Mouse (Mus musculus) forebrain, postnatal 0 days (tissue): ENCODE data around the gene Tshz2. TPM values are rescaled to one million over a fixed set of nuclear protein-coding genes. Genes with fewer than 3 reads are reported as not detected.

Experiments
- ATAC-seq: fragments of 200-750 bp; cut with Nextera tagmentation; 2 replicates; pipeline ENCODE4 v1.8.0; 2017; ENCODE audit warnings: mild to moderate bottlenecking, moderate library complexity
- DNase-seq: peaks from one replicate; pipeline ENCODE4 v3.0.0-alpha.2; 2015
- H3K27ac ChIP-seq: fragments of 300-500 bp; sonication (generic); 2 replicates; pipeline ENCODE4 v1.5.1; 2014; ENCODE audit warnings: low read depth, mild to moderate bottlenecking, antibody characterized with exemption, low read length, moderate library complexity, mixed read lengths
- H3K27me3 ChIP-seq: fragments of 300-500 bp; sonication (generic); 2 replicates; pipeline ENCODE4 v1.6.1; 2014; ENCODE audit warnings: mild to moderate bottlenecking, low read length, mixed read lengths; ENCODE audit not compliant: insufficient read depth
- H3K36me3 ChIP-seq: fragments of 300-500 bp; sonication (generic); 2 replicates; pipeline ENCODE4 v1.6.1; 2014; ENCODE audit warnings: mild to moderate bottlenecking, moderate library complexity; ENCODE audit not compliant: insufficient read depth
- H3K4me1 ChIP-seq: fragments of 300-500 bp; sonication (generic); 2 replicates; pipeline ENCODE4 v1.6.1; 2014; ENCODE audit warnings: antibody characterized with exemption; ENCODE audit not compliant: insufficient read depth
- H3K4me2 ChIP-seq: fragments of 300-500 bp; sonication (generic); 2 replicates; pipeline ENCODE4 v1.6.1; 2014; ENCODE audit warnings: low read depth, mild to moderate bottlenecking, moderate library complexity
- H3K4me3 ChIP-seq: fragments of 300-500 bp; sonication (generic); 2 replicates; pipeline ENCODE4 v1.5.1; 2014; ENCODE audit warnings: low read depth, low read length, mixed read lengths
- H3K9ac ChIP-seq: fragments of 300-500 bp; sonication (generic); 2 replicates; pipeline ENCODE4 v1.6.1; 2014; ENCODE audit warnings: mild to moderate bottlenecking
- H3K9me3 ChIP-seq: fragments of 300-500 bp; sonication (generic); 2 replicates; pipeline ENCODE4 v1.6.1; 2016; ENCODE audit warnings: low read length
- CTCF ChIP-seq: sonication (generic); IDR thresholded peaks from 2 replicates; pipeline ENCODE4 v1.5.1; 2016; ENCODE audit warnings: antibody characterized with exemption, control low read depth, low read depth
- WGBS: fragments of 180-500 bp; shearing (Covaris S2); extraction: QIAGEN DNeasy Blood & Tissue Kit; methylation state at CpG from one replicate; pipeline ENCODE4 v1.1.7; 2014; 5-methylcytosine and 5-hydroxymethylcytosine counted together
- polyA plus RNA-seq: library from polyadenylated mRNA; unstranded; fragments of >200 nt; fragmentation: Nextera tagmentation; extraction: Ambion mirVana; gene quantifications from 2 replicates; pipeline ENCODE4 v1.2.1, GENCODE M21; 2015
- total RNA-seq: library from RNA; depleted of rRNA; stranded (reverse); fragments of >200 nt; gene quantifications from 2 replicates; pipeline ENCODE4 v1.2.3, GENCODE M21; 2014

The Tshz2 gene
- total and polyA plus RNA-seq, 2 experiments from 2014 or later: 19.7 to 29.2 TPM

GRCm38 (mm10) chr2:170027837-170028236, 395.0 kb downstream of the Tshz2 start:
- 0 out of 2 replicates have a peak, but pooled peaks cover 9% of the 10 kb centered on the region for H3K27me3 ChIP-seq
- H3K9me3 ChIP-seq: no peaks in the 10 kb centered on the region
- ATAC-seq (no peak), DNase-seq (no peak)
- WGBS: 95% methylated on average over 7 of the region's 7 CpGs
- no peaks in the 10 kb centered on the region for H3K36me3 ChIP-seq
- no peak overlapping the region for H3K9ac ChIP-seq
- H3K4me2 ChIP-seq: no peak overlapping the region
- peaks cover 8% of the 10 kb centered on the region; the same call in 1 of the 2 replicates for H3K4me1 ChIP-seq
- H3K27ac ChIP-seq: no peak overlapping the region
- H3K4me3 ChIP-seq: no peak overlapping the region
- TF ChIP-seq CTCF: peak; percentile 34

- H3K27ac ChIP-seq: no peak overlapping the region
- no peak for ATAC-seq
Measured at GRCm38 (mm10) chr2:170028488-170029303, 395.9 kb downstream of the Tshz2 start.

GRCm38 (mm10) chr2:170029304-170029856, 396.6 kb downstream of the Tshz2 start:
- Histone ChIP-seq H3K9ac (no peak overlapping the region), H3K27me3 (peaks cover 14% of the 10 kb centered on the region), H3K4me2 (no peak overlapping the region), H3K4me3 (no peak overlapping the region), H3K4me1 (no peaks in the 10 kb centered on the region), H3K27ac (no peak overlapping the region), H3K36me3 (no peaks in the 10 kb centered on the region), H3K9me3 (no peaks in the 10 kb centered on the region)
- no peak for TF ChIP-seq CTCF
- 70% methylated on average over 10 of the region's 10 CpGs for WGBS
- DNase-seq: no peak
- no peak for ATAC-seq

More at GRCm38 (mm10) chr2:170028488-170029303, 395.9 kb downstream of the Tshz2 start:
- no peak for DNase-seq
- 29% methylated on average over 22 of the region's 24 CpGs for WGBS
- no peak overlapping the region for H3K4me3 ChIP-seq
- H3K4me1 ChIP-seq: 0 out of 2 replicates have a peak, but pooled peaks cover under 1% of the 10 kb centered on the region
- no peaks in the 10 kb centered on the region for H3K36me3 ChIP-seq
- no peak overlapping the region for H3K9ac ChIP-seq
- no peaks in the 10 kb centered on the region for H3K9me3 ChIP-seq
- TF ChIP-seq CTCF: no peak
- H3K4me2 ChIP-seq: peak overlapping the region; percentile 25; the same call in 1 of the 2 replicates
- 0 out of 2 replicates have a peak, but pooled peaks cover 9% of the 10 kb centered on the region for H3K27me3 ChIP-seq

GRCm38 (mm10) chr2:170031226-170031625, 398.4 kb downstream of the Tshz2 start:
- Histone ChIP-seq H3K9me3 (no peaks in the 10 kb centered on the region), H3K4me1 (no peaks in the 10 kb centered on the region), H3K4me3 (no peak overlapping the region), H3K4me2 (no peak overlapping the region), H3K36me3 (no peaks in the 10 kb centered on the region), H3K27me3 (peaks cover 20% of the 10 kb centered on the region), H3K27ac (no peak overlapping the region), H3K9ac (no peak overlapping the region)
- ATAC-seq (no peak), DNase-seq (peak; percentile 26)
- WGBS: 86% methylated on average over 12 of the region's 12 CpGs
- TF ChIP-seq CTCF: no peak

GRCm38 (mm10) chr2:170031872-170032271, 399.1 kb downstream of the Tshz2 start:
- Histone ChIP-seq H3K27me3 (peaks cover 20% of the 10 kb centered on the region), H3K4me2 (no peak overlapping the region), H3K4me3 (no peak overlapping the region), H3K9ac (no peak overlapping the region), H3K9me3 (no peaks in the 10 kb centered on the region), H3K27ac (no peak overlapping the region), H3K36me3 (no peaks in the 10 kb centered on the region), H3K4me1 (no peaks in the 10 kb centered on the region)
- ATAC-seq: no peak
- no peak for TF ChIP-seq CTCF
- no peak for DNase-seq
- WGBS: 75% methylated on average over 8 of the region's 8 CpGs

- Histone ChIP-seq H3K4me3 (no peak overlapping the region), H3K27me3 (peaks cover 20% of the 10 kb centered on the region), H3K27ac (no peak overlapping the region), H3K9me3 (no peaks in the 10 kb centered on the region), H3K4me2 (no peak overlapping the region), H3K36me3 (no peaks in the 10 kb centered on the region), H3K4me1 (no peaks in the 10 kb centered on the region), H3K9ac (no peak overlapping the region)
- no peak for DNase-seq
- TF ChIP-seq CTCF: no peak
- ATAC-seq: no peak
- 73% methylated on average over 5 of the region's 5 CpGs for WGBS
Measured at GRCm38 (mm10) chr2:170033219-170033618, 400.4 kb downstream of the Tshz2 start.

GRCm38 (mm10) chr2:170034794-170035193, 402.0 kb downstream of the Tshz2 start:
- Histone ChIP-seq H3K9me3 (no peaks in the 10 kb centered on the region), H3K27ac (no peak overlapping the region), H3K4me1 (no peaks in the 10 kb centered on the region), H3K4me3 (no peak overlapping the region), H3K36me3 (no peaks in the 10 kb centered on the region), H3K4me2 (no peak overlapping the region), H3K9ac (no peak overlapping the region), H3K27me3 (peaks cover 29% of the 10 kb centered on the region)
- DNase-seq (no peak), ATAC-seq (no peak)
- no peak for TF ChIP-seq CTCF
- WGBS: 96% methylated on average over 11 of the region's 11 CpGs
